Mouse (Mus musculus) adrenal gland (tissue): Measurements from ENCODE around the gene Mrps5.

Experiments
- intact Hi-C: fragments of 180-260 bp; cut with DNase I; formaldehyde crosslinking; loops from one replicate; pipeline ENCODE4 v1.15.1; 2025

Gene Mrps5

GRCm38 (mm10) chr2:127611386-127611785 is 24.4 kb downstream of the Mrps5 start:
- intact Hi-C loops, result no loop called here

DNA sequence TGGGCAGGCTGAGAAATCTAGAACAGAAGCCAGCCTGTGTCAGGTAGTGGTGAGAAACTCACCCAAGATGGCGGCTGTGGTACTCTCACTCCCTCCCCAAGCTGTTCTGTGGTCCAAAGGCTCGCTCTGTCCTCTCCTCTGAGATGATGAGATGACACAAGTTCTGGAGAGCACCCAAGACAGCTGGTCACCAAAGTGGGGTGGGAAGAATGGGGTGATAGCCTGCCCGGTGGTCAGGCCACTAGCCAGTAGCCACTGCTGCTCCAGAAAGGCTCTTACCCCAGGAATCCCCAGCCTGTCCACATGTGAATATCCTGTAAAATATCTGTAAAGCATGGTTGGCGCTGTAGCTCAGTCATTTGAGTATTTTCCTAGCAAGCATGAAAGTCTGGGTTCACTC is 25.3 kb downstream of the Mrps5 start:
- intact Hi-C loops, result no loop called here

DNA sequence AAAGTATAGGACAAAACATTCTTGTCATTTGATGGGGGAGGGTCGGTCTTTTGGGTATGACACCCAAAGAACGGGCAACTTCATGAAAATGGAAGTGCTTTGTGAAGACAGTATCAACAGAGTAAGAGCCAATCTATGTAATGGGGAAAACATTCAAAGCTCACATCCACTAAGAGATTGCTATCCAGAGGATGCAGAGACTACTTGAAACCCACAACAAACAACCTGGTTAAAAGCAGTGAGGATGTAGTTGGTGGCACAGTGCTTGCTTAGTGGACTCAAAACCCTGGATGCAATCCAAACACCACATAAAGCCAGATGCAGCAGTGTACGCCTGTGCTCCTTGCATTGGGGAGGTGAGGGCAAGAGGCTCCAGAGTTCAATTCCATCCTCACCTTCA is 32.3 kb downstream of the Mrps5 start:
- intact Hi-C loops, result no loop called here

DNA sequence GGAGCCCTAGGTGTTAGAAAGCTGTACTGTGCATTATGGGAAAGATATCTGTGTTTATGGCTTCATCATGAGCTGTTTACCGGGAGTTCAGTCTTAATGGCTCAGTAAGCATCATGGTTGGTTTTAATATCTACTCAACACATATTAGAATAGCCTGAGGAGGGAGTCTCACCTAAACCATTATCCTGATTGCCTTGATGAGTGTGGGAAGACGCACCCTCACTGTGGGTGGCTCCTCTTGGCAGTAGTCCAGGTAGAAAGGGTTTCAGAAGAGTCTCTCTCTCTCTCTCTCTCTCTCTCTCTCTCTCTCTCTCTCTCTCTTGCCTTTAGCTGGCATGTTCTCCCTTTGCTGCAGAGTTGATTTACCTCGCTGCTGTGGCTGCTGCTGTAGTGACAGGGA is 35.0 kb downstream of the Mrps5 start:
- intact Hi-C loops, result no loop called here

DNA sequence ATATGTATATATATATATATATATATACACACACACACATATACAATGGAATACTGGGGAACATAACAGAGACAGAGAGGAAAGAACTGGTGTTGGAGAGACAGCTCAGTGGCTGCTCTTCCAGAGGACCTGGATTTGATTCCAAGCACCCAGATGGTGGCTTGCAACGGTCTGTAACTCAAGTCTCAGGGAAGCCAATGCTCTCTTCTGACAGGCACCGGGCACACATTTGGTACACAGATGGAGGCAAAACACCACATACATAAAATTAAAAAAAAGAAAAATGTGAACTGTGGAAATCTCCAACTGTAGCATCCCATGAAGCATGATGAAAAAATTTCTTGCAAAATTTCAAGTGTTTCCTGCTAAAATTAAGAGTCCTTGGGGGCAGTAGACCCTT is 37.8 kb downstream of the Mrps5 start:
- intact Hi-C loops, result no loop called here

DNA sequence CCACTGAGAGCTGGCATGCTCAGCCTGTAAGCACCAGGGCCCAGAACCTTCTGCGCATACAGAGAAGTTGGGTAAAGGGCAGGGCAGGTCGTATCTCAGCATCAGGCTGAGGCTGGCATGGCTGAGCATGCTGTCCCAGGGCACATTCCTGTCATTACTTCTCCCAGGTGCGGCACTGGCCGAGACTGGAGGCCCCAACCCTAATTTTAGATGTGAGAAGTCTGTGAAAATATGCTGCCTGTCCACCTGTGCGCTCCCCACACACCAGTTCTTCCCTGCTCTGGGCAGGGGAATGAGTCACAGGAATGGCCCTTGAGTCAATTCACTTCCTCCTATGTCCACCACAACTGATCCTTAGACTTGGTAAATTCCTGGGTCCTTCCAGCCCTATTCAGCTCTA is 38.6 kb downstream of the Mrps5 start:
- intact Hi-C loops, result no loop called here

- intact Hi-C loops, result no loop called here
Observed at GRCm38 (mm10) chr2:127627354-127627753, 40.3 kb downstream of the Mrps5 start.

DNA sequence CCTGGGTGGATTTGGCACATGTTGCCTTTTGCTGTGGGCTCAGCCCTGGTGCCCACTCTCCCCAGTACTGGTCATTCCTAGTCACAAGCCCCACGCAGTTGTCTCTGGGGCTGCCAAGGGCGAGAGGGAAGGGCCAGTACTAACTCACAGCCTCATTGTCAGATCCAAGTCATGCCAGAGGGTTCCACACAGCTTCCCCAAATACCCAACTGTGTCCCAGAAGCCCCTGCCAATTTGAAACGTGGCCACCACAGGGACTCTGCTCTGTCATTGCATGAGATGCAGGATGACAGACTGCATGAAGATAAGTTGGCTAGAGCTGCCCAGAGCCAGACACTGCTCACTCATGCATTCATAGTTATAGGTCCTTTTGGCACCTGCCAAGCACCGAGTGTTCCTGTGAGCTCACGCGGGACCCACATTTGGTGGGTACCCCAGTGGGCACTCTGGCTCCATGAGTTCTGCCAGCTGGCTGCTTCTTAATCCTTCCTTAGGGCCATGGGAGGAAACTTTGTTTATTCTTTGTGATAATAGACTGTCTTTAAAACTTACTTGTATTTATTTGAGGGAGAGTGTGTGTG is 41.1 kb downstream of the Mrps5 start:
- intact Hi-C loops, result no loop called here

- intact Hi-C loops, result no loop called here
Observed at GRCm38 (mm10) chr2:127632601-127633000, 45.6 kb downstream of the Mrps5 start.

DNA sequence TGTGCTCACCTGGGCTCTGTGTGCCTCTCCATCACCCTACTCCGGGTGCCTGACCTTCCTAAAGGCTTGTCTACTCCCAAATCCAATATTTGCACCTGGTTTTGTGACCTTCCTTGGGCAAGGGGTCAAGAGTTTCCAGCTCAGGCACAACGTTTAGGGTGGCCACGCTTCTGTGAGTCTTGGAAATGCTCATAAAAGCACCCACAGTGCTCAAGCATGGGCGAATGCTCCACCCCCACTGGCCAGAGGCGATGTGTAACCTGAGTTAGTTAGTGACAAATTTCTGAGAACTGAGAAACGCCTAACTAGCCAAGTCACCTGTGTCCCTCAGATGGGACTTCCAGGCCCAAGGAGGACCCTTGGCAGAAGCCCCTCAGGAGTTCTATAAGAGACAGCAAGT is 48.6 kb downstream of the Mrps5 start:
- intact Hi-C loops, result no loop called here

DNA sequence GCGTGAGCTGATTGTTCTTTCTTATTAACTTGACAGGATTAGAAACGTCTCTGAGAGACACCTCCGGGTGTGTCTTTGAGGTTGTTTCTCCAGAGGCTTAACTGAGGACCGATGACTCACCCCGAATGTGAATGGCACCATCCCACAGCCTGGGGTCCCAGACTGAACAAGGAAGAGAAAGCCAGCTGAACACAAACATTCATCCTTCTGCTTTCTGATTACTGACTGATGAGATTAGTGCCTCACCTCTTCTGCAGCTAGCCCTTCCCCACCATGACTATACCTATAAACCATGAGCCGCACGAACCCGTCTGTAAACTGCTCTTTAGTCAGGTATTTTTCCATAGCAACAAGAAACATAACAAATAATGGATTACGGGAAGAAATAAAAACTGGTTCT is 52.0 kb downstream of the Mrps5 start:
- intact Hi-C loops, result no loop called here

DNA sequence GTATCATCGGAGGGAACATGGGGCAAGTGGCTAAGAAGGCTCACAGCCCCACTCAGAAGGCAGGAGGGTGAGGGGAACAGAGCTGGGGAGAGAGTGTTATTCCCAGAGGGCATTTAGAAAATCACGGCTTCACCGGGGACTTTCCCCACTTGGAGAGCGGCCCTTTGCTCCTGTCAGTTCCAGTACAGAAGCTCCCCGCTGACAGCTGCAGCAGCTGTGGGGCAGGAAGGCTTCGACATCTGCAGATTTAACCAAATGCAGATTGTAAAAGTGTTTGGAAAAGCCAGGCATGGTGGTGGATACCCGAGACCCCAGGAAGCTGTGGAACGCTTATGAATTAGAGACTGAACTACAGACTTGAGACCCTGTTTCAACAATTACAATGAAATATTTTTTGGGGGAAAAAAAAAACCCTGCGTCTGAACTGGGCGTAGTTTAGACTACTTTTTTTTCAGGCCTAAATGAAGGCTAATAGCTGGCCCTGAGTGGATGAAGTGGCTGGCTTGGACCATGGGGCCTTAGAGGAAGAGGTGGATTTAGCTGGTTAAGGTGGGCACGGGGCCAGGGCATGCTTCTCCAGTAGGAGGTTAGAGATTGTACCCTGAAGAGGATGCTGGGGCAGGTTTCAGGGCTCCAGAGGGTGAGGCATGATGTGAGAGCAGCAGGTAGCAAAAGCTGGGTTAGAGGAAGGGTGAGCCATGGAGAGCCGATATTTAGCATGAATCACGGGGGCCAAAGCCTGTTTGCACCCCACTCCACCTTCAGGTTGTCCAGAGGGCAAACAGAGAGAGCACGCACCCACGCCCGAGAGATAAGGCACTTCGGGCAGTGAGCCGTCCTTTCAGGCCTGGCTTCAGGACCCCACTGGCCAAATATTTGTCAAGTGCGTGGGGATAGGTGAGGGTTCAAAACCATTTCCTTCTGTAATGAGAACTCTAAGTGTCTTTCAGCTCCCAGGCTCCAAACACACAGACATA is 57.0 kb downstream of the Mrps5 start:
- intact Hi-C loops, result no loop called here

DNA sequence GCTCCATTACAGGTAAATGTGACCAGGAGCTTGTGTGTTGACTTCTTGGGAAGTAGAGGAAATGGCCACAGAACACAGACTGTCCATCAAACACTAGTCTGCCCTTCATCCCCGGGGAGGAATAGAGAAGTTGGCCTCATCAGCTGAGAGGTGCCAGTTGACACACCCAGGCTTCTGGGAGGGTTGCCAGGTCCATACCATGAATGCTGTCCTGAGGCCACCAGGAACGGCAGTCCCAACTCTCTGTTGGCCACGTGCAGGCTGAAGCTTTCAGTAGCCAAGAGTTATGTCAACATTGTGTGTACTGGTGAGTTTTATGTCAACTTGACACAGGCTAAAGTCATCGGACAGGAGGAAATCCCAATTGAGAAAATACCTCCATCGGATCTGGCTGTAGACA is 59.9 kb downstream of the Mrps5 start:
- intact Hi-C loops, result no loop called here

DNA sequence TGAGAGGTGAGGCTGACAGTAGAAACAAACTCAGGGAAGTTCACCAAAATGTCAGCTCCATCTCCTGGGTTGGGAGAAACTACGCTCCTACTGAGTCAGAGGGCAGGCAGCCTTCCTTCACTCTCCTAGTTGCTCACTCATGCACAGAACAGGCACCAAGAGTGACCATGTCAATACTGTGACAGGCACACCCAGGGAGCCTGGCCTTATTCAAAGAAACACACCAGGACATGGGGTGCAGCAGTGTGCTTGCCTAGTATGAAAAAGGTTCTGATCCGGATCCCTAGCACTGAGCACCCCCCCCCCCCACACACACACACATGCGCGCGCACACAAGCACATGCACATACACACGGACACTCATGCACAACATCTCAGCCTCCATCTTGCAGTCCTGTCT is 61.1 kb downstream of the Mrps5 start:
- intact Hi-C loops, result no loop called here

- intact Hi-C loops, result no loop called here
Observed at GRCm38 (mm10) chr2:127649921-127650320, 62.9 kb downstream of the Mrps5 start.

GRCm38 (mm10) chr2:127651601-127652000 is 64.6 kb downstream of the Mrps5 start:
- intact Hi-C loops, result no loop called here

GRCm38 (mm10) chr2:127652335-127652734 is 65.3 kb downstream of the Mrps5 start:
- intact Hi-C loops, result no loop called here

GRCm38 (mm10) chr2:127652805-127653204 is 65.8 kb downstream of the Mrps5 start:
- intact Hi-C loops, result no loop called here

DNA sequence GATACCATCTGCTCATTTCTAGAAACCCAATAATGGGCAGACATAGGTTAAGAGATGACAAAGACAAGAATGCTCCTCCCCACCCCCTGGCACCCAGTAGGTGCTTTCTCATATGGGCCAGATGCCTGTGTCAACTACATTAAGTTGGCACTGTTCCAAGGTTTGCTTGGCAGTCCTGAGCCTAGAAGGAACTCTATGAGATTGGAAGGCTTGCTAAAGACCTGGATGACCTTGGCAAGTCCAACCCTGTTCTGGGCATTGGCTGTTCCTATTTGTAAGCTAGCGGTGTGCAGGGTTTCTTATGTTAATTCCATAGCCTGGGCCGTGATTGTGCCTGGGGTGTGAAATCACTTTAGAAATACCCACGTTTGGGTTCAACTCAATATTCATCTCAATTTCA is 67.8 kb downstream of the Mrps5 start:
- intact Hi-C loops, result no loop called here

DNA sequence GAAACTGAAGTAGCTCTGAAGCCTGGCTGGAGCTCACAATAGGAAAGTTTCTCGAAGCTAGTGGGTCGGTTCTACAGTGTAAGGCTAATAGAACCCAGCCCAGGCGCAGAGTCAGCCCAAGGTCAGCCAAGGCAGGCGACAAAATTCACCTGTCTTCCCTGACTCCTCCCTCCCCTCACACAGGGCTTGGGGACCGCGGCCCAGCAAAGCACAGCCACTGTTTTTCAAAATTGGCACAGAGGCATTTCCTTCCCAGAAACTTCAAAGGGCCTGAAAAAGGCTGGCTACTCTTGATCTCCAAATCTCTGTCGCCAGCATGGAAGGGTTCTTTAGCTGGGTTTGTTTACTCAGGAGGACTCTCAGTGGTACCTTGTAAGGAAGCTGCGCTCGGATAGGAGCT is 68.4 kb downstream of the Mrps5 start:
- intact Hi-C loops, result no loop called here

DNA sequence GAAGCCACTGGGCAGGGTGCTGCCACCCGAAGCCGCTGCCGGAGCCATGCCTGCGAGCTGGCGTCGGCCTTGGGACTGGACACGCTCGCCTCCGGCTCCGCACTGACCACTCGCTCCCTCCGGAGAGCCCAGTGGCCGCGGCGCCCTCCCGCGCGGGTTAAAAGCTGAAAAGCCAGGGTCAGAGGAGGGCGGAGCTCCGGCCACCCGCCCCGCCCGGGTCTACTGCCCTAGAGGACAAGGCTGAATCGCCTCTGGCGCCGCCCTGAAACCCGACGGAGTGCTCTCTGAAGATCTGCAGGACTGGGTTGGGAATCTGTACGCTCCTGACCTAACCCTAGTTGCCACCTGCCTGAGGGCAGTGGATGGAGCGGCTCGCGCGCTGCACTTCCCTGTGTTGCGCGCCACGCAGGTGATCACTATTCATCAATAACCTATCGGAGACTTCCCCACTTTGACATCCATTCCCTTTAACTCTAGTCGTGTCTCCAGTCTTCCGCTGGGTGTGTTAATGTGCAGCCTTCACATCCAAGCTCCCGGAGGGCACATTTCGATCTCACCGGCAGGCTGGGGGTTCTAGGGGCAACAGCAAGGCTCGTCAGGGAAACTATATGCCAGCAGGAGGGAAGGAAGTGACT is 69.2 kb downstream of the Mrps5 start, which contains the start of gene Mal:
Gene Mal (minus strand): TSS at position 610 of the 635 bp plus-strand sequence.
- intact Hi-C loops, result no loop called here
